Mouse (Mus musculus): ENCODE measurements around the gene Ccm2. TPM values are rescaled to one million over a fixed set of nuclear protein-coding genes. Genes with fewer than 3 reads are reported as not detected.

Ccm2 gene
- polyA plus RNA-seq, 1 experiment from 2014 or later = 95.8 TPM

DNA sequence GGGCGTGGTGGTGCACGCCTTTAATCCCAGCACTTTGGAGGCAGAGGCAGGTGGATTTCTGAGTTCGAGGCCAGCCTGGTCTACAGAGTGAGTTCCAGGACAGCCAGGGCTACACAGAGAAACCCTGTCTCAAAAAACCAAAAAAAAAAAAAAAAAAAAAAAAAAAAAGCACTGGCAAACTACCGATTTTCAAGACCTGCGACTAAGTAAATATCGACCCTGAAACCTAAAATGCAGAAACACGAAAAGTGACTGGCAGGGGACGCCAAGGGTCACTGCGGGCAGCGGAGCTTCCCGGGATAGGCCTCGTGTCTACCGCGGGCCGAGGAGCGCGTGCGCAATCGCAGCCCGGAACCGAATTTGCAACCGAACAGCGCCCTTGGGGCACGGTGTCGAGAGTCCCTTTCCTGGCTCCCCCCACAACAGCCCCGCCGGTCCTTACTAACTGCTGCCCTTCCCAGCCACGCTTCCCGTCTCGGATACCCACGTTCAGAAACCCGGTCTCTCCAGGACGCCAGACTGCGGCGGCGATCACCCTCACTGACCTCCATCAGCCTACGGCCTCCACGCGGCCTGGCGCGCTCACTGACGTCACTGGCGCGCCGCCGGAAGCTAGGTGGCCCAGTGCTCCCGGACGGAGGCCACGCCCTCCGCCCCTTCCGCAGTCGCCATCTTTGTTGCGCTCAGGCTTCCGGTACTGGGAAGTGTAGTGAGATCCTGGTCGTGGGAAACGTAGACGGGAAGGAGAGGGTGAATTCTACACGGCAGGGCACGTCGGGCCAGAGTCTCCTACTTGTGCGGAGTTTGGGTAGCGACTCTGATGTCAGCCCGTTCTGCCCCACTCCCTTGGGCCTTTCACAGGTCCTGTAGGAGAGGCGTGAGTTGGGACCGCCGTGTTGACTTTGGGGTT is 79.0 kb downstream of the Ccm2 start, which contains the start of gene Tbrg4:
Tbrg4 (minus strand) TSS at position 590 of the 910 bp plus-strand sequence.
- Histone ChIP-seq H3K36me3 (peaks cover 36% of the 10 kb centered on the region), H3K4me3 (peak within 1 kb of the TSS; percentile 76), H3K4me2 (replicated peaks) (peak within 1 kb of the TSS; percentile 57), H3K9me3 (replicated peaks) (no peaks in the 10 kb centered on the region), H3K27me3 (no peaks in the 10 kb centered on the region), H3K4me1 (peaks cover 29% of the 10 kb centered on the region), H3K27ac (peak within 1 kb of the TSS; percentile 86), H3K9ac (peak within 1 kb of the TSS; percentile 71)
- ATAC-seq (ENCODE audit: low FRiP score) = peak; percentile 95
- WGBS = under 1% methylated on average over 66 of the region's 66 CpGs

DNA sequence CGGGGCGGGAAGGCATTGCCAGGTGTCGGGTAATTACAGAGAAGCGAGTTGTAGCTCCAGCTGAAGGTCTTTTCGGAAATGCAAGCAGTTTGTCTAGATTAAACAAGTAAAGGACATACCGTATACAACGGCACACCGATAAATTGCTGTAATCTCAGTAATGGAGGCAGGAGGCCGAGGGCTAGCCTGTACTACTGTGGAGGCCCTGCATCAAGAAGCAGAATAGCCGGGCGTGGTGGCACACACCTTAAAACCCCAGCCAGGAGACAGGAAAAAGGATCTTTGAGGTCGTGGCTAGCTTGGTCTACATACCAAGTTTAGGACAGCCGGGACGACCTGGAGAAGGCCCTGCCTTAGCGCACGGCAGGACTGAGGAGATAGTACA is 79.7 kb downstream of the Ccm2 start:
- peak overlapping the region; percentile 86 for H3K27ac ChIP-seq
- peak overlapping the region; percentile 71 for H3K9ac ChIP-seq
- peaks cover 29% of the 10 kb centered on the region for H3K36me3 ChIP-seq
- H3K4me3 ChIP-seq = peak overlapping the region; percentile 76
- 14% methylated on average over 16 of the region's 16 CpGs for WGBS
- peaks cover 29% of the 10 kb centered on the region for H3K4me1 ChIP-seq
- no peaks in the 10 kb centered on the region for H3K9me3 ChIP-seq (replicated peaks)
- H3K4me2 ChIP-seq (replicated peaks) = peak overlapping the region; percentile 57
- H3K27me3 ChIP-seq = no peaks in the 10 kb centered on the region
- ATAC-seq (ENCODE audit: low FRiP score) = peak; percentile 41

DNA sequence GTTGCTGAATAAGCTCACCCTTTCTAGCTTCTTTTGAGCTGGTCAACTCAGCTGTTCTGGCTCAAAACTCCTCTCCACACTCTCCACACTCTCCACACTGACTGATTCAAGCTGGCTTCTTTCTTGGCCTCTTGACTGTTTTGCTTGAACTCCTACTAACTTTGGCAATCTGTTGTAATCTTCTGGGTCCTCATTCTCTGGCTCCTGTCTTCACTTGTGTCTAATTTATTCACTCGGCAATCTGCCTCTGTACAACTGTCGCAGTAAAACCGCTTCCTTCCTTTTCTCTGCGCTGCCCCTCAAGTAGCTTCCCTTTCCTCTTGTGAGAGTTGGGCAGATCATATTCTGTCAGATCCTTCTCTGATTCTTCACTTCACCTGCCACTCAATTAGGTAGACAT is 81.0 kb downstream of the Ccm2 start:
- Histone ChIP-seq H3K4me2 (replicated peaks) (no peak overlapping the region), H3K27ac (no peak overlapping the region), H3K27me3 (no peaks in the 10 kb centered on the region), H3K9me3 (replicated peaks) (no peaks in the 10 kb centered on the region), H3K36me3 (peaks cover 16% of the 10 kb centered on the region), H3K4me3 (no peak overlapping the region), H3K9ac (no peak overlapping the region), H3K4me1 (peaks cover 29% of the 10 kb centered on the region)
- 93% methylated on average over 4 of the region's 4 CpGs for WGBS
- no peak for ATAC-seq (ENCODE audit: low FRiP score)

DNA sequence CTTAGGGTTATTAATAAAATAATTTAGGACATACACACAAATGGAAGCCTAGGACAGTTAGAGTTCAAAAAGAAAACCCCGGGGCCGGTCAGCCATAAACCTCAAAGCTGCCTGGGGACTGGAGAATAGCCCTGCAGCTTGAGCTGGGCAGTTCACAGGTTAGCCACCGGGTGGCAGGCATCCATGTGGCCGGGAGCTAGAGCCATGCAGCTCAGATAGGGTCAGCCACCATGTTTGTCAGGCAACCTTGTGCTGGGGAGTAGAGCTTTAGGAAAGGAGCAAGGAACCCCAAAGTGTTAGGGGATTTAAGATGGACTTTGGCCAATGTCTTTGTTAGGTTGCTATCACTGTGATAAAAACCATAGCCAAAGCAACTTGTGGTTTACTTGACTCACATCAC is 81.9 kb downstream of the Ccm2 start:
- H3K4me2 ChIP-seq (replicated peaks) = no peak overlapping the region
- no peak for ATAC-seq (ENCODE audit: low FRiP score)

DNA sequence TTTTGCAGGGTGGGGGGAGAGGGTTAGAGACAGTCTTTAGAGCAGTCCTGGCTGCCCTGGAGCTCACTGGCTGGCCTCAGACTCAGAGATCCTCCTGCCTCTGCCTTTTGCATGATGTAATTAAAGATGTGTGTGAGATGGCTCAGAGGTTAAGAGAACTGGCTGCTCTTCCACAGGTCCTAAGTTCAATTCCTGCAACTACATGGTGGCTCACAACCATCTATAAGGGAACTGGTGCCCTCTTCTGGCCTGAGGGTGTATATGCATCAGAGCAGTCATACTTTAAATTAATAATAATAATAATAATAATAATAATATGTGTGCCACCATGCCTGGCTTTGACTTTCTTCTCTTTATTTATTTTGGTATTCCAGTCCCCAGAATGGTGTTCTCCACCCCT is 83.0 kb downstream of the Ccm2 start:
- Histone ChIP-seq H3K27me3 (no peaks in the 10 kb centered on the region), H3K4me1 (peaks cover 11% of the 10 kb centered on the region), H3K27ac (no peak overlapping the region), H3K36me3 (no peaks in the 10 kb centered on the region), H3K9ac (no peak overlapping the region), H3K9me3 (replicated peaks) (no peaks in the 10 kb centered on the region), H3K4me2 (replicated peaks) (no peak overlapping the region), H3K4me3 (no peak overlapping the region)
- ATAC-seq (ENCODE audit: low FRiP score) = no peak

More for the DNA sequence above, 81.9 kb downstream of the Ccm2 start:
- Histone ChIP-seq H3K4me3 (no peak overlapping the region), H3K4me1 (peaks cover 22% of the 10 kb centered on the region), H3K27me3 (no peaks in the 10 kb centered on the region), H3K36me3 (peaks cover 7% of the 10 kb centered on the region), H3K27ac (no peak overlapping the region), H3K9ac (no peak overlapping the region), H3K9me3 (replicated peaks) (no peaks in the 10 kb centered on the region)
- 25% methylated on average over 4 of the region's 4 CpGs for WGBS

DNA sequence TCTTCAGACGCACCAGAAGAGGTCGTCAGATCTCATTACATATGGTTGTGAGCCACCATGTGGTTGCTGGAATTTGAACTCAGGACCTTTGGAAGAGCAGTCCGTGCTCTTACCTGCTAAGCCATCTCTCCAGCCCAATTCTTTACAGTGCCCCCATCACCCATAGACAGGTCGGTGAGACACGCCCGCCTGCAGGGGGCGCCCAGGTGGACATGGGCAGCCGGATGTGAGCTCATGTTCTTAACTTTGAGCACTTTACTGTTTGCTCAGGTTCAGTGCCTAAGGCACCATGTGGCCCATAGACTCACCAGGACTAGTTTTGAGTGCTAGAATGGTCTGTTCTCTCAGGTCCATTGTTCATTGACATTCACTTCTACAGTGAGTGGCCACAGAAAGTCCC is 89.5 kb downstream of the Ccm2 start:
- no peak overlapping the region for H3K4me3 ChIP-seq
- no peak overlapping the region for H3K27ac ChIP-seq

DNA sequence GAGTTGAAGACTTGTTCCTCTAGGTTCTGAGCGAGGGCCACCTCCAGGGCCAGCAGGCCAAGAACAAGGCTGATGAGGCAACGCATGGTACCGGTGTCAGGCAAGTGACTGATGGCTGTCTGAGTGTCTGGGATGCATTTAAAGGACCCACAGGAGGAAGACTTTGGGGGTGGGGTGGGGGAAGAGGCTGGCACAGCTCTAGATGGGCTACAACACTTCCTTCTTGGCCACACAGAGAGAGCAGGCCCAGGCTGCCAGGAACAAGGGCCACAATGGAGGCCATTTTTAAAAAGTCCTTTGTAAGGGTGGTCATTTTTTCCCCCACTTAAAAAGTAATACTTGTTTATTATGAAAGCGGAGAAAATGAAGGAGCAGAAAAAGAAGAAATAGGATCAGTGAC is 91.8 kb downstream of the Ccm2 start, which contains the start of gene Wap:
Wap (minus strand) TSS at position 101 of the 400 bp plus-strand sequence.
- 90% methylated on average over 4 of the region's 4 CpGs for WGBS
- Histone ChIP-seq H3K4me1 (no peaks in the 10 kb centered on the region), H3K9me3 (replicated peaks) (no peaks in the 10 kb centered on the region), H3K4me3 (no peak within 1 kb of the TSS), H3K36me3 (no peaks in the 10 kb centered on the region), H3K4me2 (replicated peaks) (no peak within 1 kb of the TSS), H3K9ac (no peak within 1 kb of the TSS), H3K27ac (no peak within 1 kb of the TSS), H3K27me3 (no peaks in the 10 kb centered on the region)
- no peak for ATAC-seq (ENCODE audit: low FRiP score)

More for the DNA sequence above, 89.5 kb downstream of the Ccm2 start:
- H3K4me2 ChIP-seq (replicated peaks) = no peak overlapping the region
- no peak for ATAC-seq (ENCODE audit: low FRiP score)
- 71% methylated on average over 8 of the region's 8 CpGs for WGBS
- no peak overlapping the region for H3K9ac ChIP-seq
- H3K9me3 ChIP-seq (replicated peaks) = no peaks in the 10 kb centered on the region
- H3K27me3 ChIP-seq = no peaks in the 10 kb centered on the region
- no peaks in the 10 kb centered on the region for H3K36me3 ChIP-seq
- no peaks in the 10 kb centered on the region for H3K4me1 ChIP-seq

DNA sequence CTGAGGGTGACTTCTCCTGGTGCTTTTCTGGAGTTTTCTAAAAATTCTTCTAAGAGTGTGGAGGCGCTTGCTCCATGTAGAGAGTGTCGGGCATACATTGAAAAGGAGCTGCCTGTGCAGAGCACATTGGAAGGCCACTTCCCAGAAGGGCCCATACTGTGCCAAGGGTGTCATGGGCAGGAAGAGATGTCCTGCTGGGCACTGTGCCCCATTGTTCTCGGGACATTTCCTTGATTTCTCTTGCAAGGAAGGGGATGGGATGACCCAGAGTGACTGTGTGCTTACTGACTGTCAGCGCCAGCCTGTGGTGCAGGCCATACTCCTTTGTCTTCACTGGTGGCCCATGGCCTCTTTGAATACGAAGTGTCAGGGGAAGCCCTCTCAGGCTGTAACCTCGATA is 92.4 kb downstream of the Ccm2 start:
- no peak overlapping the region for H3K9ac ChIP-seq
- H3K9me3 ChIP-seq (replicated peaks) = no peaks in the 10 kb centered on the region
- H3K4me1 ChIP-seq = no peaks in the 10 kb centered on the region
- H3K27me3 ChIP-seq = no peaks in the 10 kb centered on the region
- ATAC-seq (ENCODE audit: low FRiP score) = no peak
- no peaks in the 10 kb centered on the region for H3K36me3 ChIP-seq
- no peak overlapping the region for H3K4me3 ChIP-seq
- 84% methylated on average over 6 of the region's 6 CpGs for WGBS
- no peak overlapping the region for H3K27ac ChIP-seq
- H3K4me2 ChIP-seq (replicated peaks) = no peak overlapping the region

DNA sequence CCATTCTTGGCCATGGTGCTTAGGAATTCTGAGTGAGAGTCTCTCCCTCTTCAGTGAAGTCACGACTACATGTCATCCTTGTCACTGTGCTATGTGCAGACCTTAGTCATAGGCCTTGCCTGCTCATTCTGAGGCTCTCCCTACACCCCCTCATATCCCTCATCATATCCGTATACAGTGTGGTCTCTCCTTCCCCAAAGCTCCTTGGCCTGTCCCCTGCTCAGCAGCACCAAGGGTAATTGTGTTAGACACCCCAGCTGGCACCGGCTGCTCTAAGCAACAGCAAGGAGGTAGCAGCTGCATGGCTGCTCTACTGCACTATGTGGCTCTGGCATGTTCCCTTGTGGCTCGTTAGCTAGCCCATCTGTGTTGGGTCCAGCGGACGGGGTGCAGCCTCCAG is 97.9 kb downstream of the Ccm2 start:
- Histone ChIP-seq H3K9ac (no peak overlapping the region), H3K4me1 (no peaks in the 10 kb centered on the region), H3K27ac (no peak overlapping the region), H3K4me3 (no peak overlapping the region), H3K36me3 (no peaks in the 10 kb centered on the region), H3K27me3 (no peaks in the 10 kb centered on the region), H3K9me3 (replicated peaks) (no peaks in the 10 kb centered on the region), H3K4me2 (replicated peaks) (no peak overlapping the region)
- ATAC-seq (ENCODE audit: low FRiP score) = 0 out of 2 replicates have a peak, but pooled peaks have one; percentile 32
- 67% methylated on average over 6 of the region's 6 CpGs for WGBS

Other genes starting within 250 kb of the Ccm2 start
- gene Zmiz2, start 157.8 kb upstream of the Ccm2 start, polyA plus RNA-seq (2016; fragmentation: Nextera tagmentation; extraction: Ambion mirVana) = 21.5 and 22.4 TPM in 2 replicates
- 4,150 and 4,164 TPM in 2 replicates for gene Ppia, start 131.4 kb upstream of the Ccm2 start, polyA plus RNA-seq (2016; fragmentation: Nextera tagmentation; extraction: Ambion mirVana)
- gene H2afv, start 102.4 kb upstream of the Ccm2 start, polyA plus RNA-seq (2016; fragmentation: Nextera tagmentation; extraction: Ambion mirVana) = 520 and 591 TPM in 2 replicates
- 17.2 and 18.3 TPM in 2 replicates for gene Purb, start 71.0 kb upstream of the Ccm2 start, polyA plus RNA-seq (2016; fragmentation: Nextera tagmentation; extraction: Ambion mirVana)
- 0.50 and 0.70 TPM in 2 replicates for gene Myo1g, start 25.9 kb upstream of the Ccm2 start, polyA plus RNA-seq (2016; fragmentation: Nextera tagmentation; extraction: Ambion mirVana)
- gene Nacad, start 59.2 kb downstream of the Ccm2 start, polyA plus RNA-seq (2016; fragmentation: Nextera tagmentation; extraction: Ambion mirVana) = 85.6 and 86.3 TPM in 2 replicates
- 36.5 and 37.3 TPM in 2 replicates for gene Tbrg4, start 79.2 kb downstream of the Ccm2 start, polyA plus RNA-seq (2016; fragmentation: Nextera tagmentation; extraction: Ambion mirVana)
- not detected in 2 replicates for gene Wap, start 91.8 kb downstream of the Ccm2 start, polyA plus RNA-seq (2016; fragmentation: Nextera tagmentation; extraction: Ambion mirVana)
- gene Ramp3, start 111.6 kb downstream of the Ccm2 start, polyA plus RNA-seq (2016; fragmentation: Nextera tagmentation; extraction: Ambion mirVana) = 5.7 and 9.6 TPM in 2 replicates

All from hindbrain, embryonic 12.5 days (tissue).